Mouse (Mus musculus) 3T3-L1 (cell line): ENCODE results near the gene Pgls.
A peak's percentile ranks its signal among the peaks of the same experiment; 100 is the strongest.

Experiments
- DNase-seq: peaks from one replicate; pipeline ENCODE4 v3.0.0-alpha.2; 2015; ENCODE audit warnings: low read depth, low spot score

The Pgls gene

GRCm38 (mm10) chr8:71569366-71570290, 22.3 kb upstream of the Pgls start:
- peak; percentile 89 for DNase-seq

GRCm38 (mm10) chr8:71570291-71570954, 21.6 kb upstream of the Pgls start:
- peak; percentile 98 for DNase-seq

- DNase-seq, result no peak
Observed at GRCm38 (mm10) chr8:71572077-71572476, 19.9 kb upstream of the Pgls start.

GRCm38 (mm10) chr8:71572847-71573633, 18.9 kb upstream of the Pgls start:
- peak; percentile 69 for DNase-seq

- no peak for DNase-seq
Observed at GRCm38 (mm10) chr8:71574426-71574825, 17.6 kb upstream of the Pgls start.

GRCm38 (mm10) chr8:71575020-71575419, 17.0 kb upstream of the Pgls start:
- DNase-seq, result peak; percentile 47

- peak; percentile 43 for DNase-seq
Observed at GRCm38 (mm10) chr8:71577856-71578387, 14.1 kb upstream of the Pgls start.

GRCm38 (mm10) chr8:71579009-71579408, 13.0 kb upstream of the Pgls start:
- DNase-seq, result peak; percentile 69

- DNase-seq, result no peak
Observed at GRCm38 (mm10) chr8:71579476-71579875, 12.5 kb upstream of the Pgls start.

GRCm38 (mm10) chr8:71580201-71580600, 11.8 kb upstream of the Pgls start:
- peak; percentile 70 for DNase-seq

- DNase-seq, result peak; percentile 52
Observed at GRCm38 (mm10) chr8:71586891-71587290, 5.1 kb upstream of the Pgls start.

- DNase-seq, result no peak
Observed at GRCm38 (mm10) chr8:71588762-71589161, 3.2 kb upstream of the Pgls start.

- DNase-seq, result no peak
Observed at GRCm38 (mm10) chr8:71591017-71591416, 959 bp upstream of the Pgls start.

GRCm38 (mm10) chr8:71592374-71593170, 596 bp downstream of the Pgls start:
- DNase-seq, result peak; percentile 48

- no peak for DNase-seq
Observed at GRCm38 (mm10) chr8:71593556-71594323, 1.8 kb downstream of the Pgls start.

- DNase-seq, result no peak
Observed at GRCm38 (mm10) chr8:71594324-71594722, 2.3 kb downstream of the Pgls start.

- DNase-seq, result peak; percentile 77
Observed at GRCm38 (mm10) chr8:71595862-71596261, 3.9 kb downstream of the Pgls start.

GRCm38 (mm10) chr8:71596384-71596783, 4.4 kb downstream of the Pgls start:
- DNase-seq, result no peak

GRCm38 (mm10) chr8:71596798-71597197, 4.8 kb downstream of the Pgls start:
- DNase-seq, result no peak

- DNase-seq, result no peak
Observed at GRCm38 (mm10) chr8:71597451-71597850, 5.5 kb downstream of the Pgls start, which contains the start of gene Fam129c. TSS of gene Fam129c (plus strand) at chr8:71597648.
